In genomic region chr9:118476766-118477271, GRCm38 (mm10) we compare ENCODE assay signal across 8 mouse cellular contexts. TPM values are rescaled to one million over a fixed set of nuclear protein-coding genes. Genes with fewer than 3 reads are reported as not detected.
A peak's percentile ranks its signal among the peaks of the same experiment; 100 is the strongest.
DNase-seq lines count a peak whose midpoint lies in the region; ATAC-seq and TF ChIP-seq lines count a peak whose summit lies in the region.

No protein-coding gene starts in this region.

- DNase-seq in cerebellum, adult 2 months, result peak in 1 of 2 experiments; percentile 57
- DNase-seq in cerebellum, adult 11 months, result no peak
- no peak for DNase-seq in spleen, adult 2 months (ENCODE audit: low read depth in 1 of 2, low spot score in 2 of 2)
- no peak for DNase-seq in spleen, postnatal 14 days (ENCODE audit: low spot score in 2 of 2)
- DNase-seq in thymus, postnatal 0 days (ENCODE audit: low spot score), result no peak
- DNase-seq in layer of hippocampus, adult 18-20 months (ENCODE audit: low spot score in 2 of 2), result no peak
- no peak for DNase-seq in T-cell, adult 2 months (ENCODE audit: low spot score)

- H3K4me3 ChIP-seq in cerebellum, adult 2 months (replicated peaks; ENCODE audit: insufficient read depth, low read depth, low read length), result peak overlapping the region; percentile 54
- H3K4me3 ChIP-seq in spleen, adult 2 months (ENCODE audit: extremely low read depth, insufficient read depth, insufficient read length), result peak overlapping the region; percentile 10; the same call in 1 of the 2 replicates
- H3K4me3 ChIP-seq in limb, embryonic 15.5 days, result peak overlapping the region; percentile 28

- TF ChIP-seq POLR2A in cerebellum, adult 2 months (IDR thresholded peaks at IDR 0.05; ENCODE audit: borderline replicate concordance, insufficient read depth, low read length), result 0 out of 2 replicates have a peak, but pooled peaks have one; percentile 5
- TF ChIP-seq POLR2A in spleen, adult 2 months (IDR thresholded peaks at IDR 0.05; ENCODE audit: low read depth, low read length), result no peak

- peak overlapping the region; percentile 91 for H3K4me2 ChIP-seq in limb, embryonic 15.5 days

- TF ChIP-seq CTCF in cerebellum, adult 2 months (IDR thresholded peaks at IDR 0.05; ENCODE audit: borderline replicate concordance, insufficient read depth, low read depth, low read length), result no peak
- TF ChIP-seq CTCF in spleen, adult 2 months (IDR thresholded peaks at IDR 0.05; ENCODE audit: extremely low read depth, insufficient read depth, insufficient read length, insufficient replicate concordance), result no peak

- H3K27ac ChIP-seq in cerebellum, adult 2 months (ENCODE audit: insufficient read depth, low read length), result no peak overlapping the region
- H3K27ac ChIP-seq in spleen, adult 2 months (ENCODE audit: insufficient read depth, low read length), result no peak overlapping the region
- no peak overlapping the region for H3K27ac ChIP-seq in limb, embryonic 15.5 days

- no peak for ATAC-seq in limb, embryonic 15.5 days (ENCODE audit: insufficient number of reproducible peaks, low FRiP score, low TSS enrichment, low read depth)

- no peaks in the 10 kb centered on the region for H3K36me3 ChIP-seq in spleen, adult 2 months (ENCODE audit: control insufficient read depth, insufficient read depth, low read length)
- no peaks in the 10 kb centered on the region for H3K36me3 ChIP-seq in limb, embryonic 15.5 days

- no peaks in the 10 kb centered on the region for H3K27me3 ChIP-seq in cerebellum, adult 2 months (ENCODE audit: control insufficient read depth, insufficient read depth, low read length)
- peaks cover 23% of the 10 kb centered on the region for H3K27me3 ChIP-seq in spleen, adult 2 months (ENCODE audit: control insufficient read depth, insufficient read depth, low read length)
- H3K27me3 ChIP-seq in limb, embryonic 15.5 days, result peaks cover 85% of the 10 kb centered on the region

- H3K9me3 ChIP-seq in limb, embryonic 15.5 days, result no peaks in the 10 kb centered on the region

- no peak overlapping the region for H3K9ac ChIP-seq in limb, embryonic 15.5 days

- WGBS in cerebellum, adult 2 months, result under 1% methylated on average over 33 of the region's 33 CpGs
- WGBS in spleen, adult 2 months, result 1% methylated on average over 33 of the region's 33 CpGs
- WGBS in limb, embryonic 15.5 days, result under 1% methylated on average over 33 of the region's 33 CpGs

- no peaks in the 10 kb centered on the region for H3K4me1 ChIP-seq in cerebellum, adult 2 months (ENCODE audit: control insufficient read depth, insufficient read depth, low read length)
- peaks cover 4% of the 10 kb centered on the region for H3K4me1 ChIP-seq in spleen, adult 2 months (ENCODE audit: control insufficient read depth, insufficient read depth, insufficient read length)
- peaks cover 31% of the 10 kb centered on the region for H3K4me1 ChIP-seq in limb, embryonic 15.5 days

RNA-seq across cellular contexts. Expression of gene Eomes, which starts 1.2 kb away (rescaled TPM):
- polyA plus RNA-seq in cerebellum, adult 2 months (2012; rRNA removed), result 6.0 and 6.9 TPM in 2 replicates
- polyA plus RNA-seq in spleen, adult 2 months (2012; rRNA removed), result 6.0 and 10.3 TPM in 2 replicates
- polyA plus RNA-seq in limb, embryonic 15.5 days (2015; fragmentation: Nextera tagmentation; extraction: Ambion mirVana), result 0.14 TPM in 1 of 2 replicates, not detected in the other
- polyA plus RNA-seq in thymus, postnatal 0 days (2015; fragmentation: Nextera tagmentation; extraction: Ambion mirVana), result 0.06 and 0.18 TPM in 2 replicates
- total RNA-seq in layer of hippocampus, adult 18-20 months (2021), result under 1 TPM; 0.15 to 0.27 TPM

RNA-seq across cellular contexts. Expression of gene Golga4, which starts 29.2 kb away (rescaled TPM):
- polyA plus RNA-seq in cerebellum, adult 2 months (2012; rRNA removed), result 61.5 and 65.7 TPM in 2 replicates
- 5.1 and 7.2 TPM in 2 replicates for polyA plus RNA-seq in spleen, adult 2 months (2012; rRNA removed)
- polyA plus RNA-seq in limb, embryonic 15.5 days (2015; fragmentation: Nextera tagmentation; extraction: Ambion mirVana), result 46.4 and 52.3 TPM in 2 replicates
- polyA plus RNA-seq in thymus, postnatal 0 days (2015; fragmentation: Nextera tagmentation; extraction: Ambion mirVana), result 28.4 and 34.1 TPM in 2 replicates
- total RNA-seq in layer of hippocampus, adult 18-20 months (2021), result 10 to 100 TPM; 81.1 to 82.8 TPM
